Mouse (Mus musculus): Measurements from ENCODE around the gene Usf3. TPM values are rescaled to one million over a fixed set of nuclear protein-coding genes. Genes with fewer than 3 reads are reported as not detected.

Gene Usf3
- polyA plus RNA-seq, 1 experiment: 12.6 TPM

- H3K4me1 ChIP-seq (ENCODE audit: control insufficient read depth, insufficient read depth, low read length): no peaks in the 10 kb centered on the region
- no peak overlapping the region for H3K27ac ChIP-seq (ENCODE audit: insufficient read depth, low read depth, low read length)
- WGBS: 76% methylated on average over 10 of the region's 10 CpGs
- no peaks in the 10 kb centered on the region for H3K27me3 ChIP-seq (replicated peaks; ENCODE audit: control insufficient read depth, insufficient read depth, low read length)
- TF ChIP-seq CTCF (conservative IDR thresholded peaks at IDR 0.05; ENCODE audit: insufficient read depth, insufficient read length, low read depth, low read length): no peak
- no peak for TF ChIP-seq POLR2A (IDR thresholded peaks at IDR 0.05; ENCODE audit: low read depth, low read length)
- no peak overlapping the region for H3K4me3 ChIP-seq (ENCODE audit: insufficient read depth, low read depth, low read length)
- DNase-seq: no peak
- H3K36me3 ChIP-seq (ENCODE audit: control insufficient read depth, insufficient read depth, low read length): no peaks in the 10 kb centered on the region
Measured at GRCm38 (mm10) chr16:44249985-44250384, 76.9 kb downstream of the Usf3 start.

GRCm38 (mm10) chr16:44252735-44253134 is 79.7 kb downstream of the Usf3 start:
- H3K27me3 ChIP-seq (replicated peaks; ENCODE audit: control insufficient read depth, insufficient read depth, low read length): no peaks in the 10 kb centered on the region
- no peaks in the 10 kb centered on the region for H3K36me3 ChIP-seq (ENCODE audit: control insufficient read depth, insufficient read depth, low read length)
- no peak for DNase-seq
- no peaks in the 10 kb centered on the region for H3K4me1 ChIP-seq (ENCODE audit: control insufficient read depth, insufficient read depth, low read length)
- 93% methylated on average over 3 of the region's 3 CpGs for WGBS
- no peak for TF ChIP-seq POLR2A (IDR thresholded peaks at IDR 0.05; ENCODE audit: low read depth, low read length)
- no peak for TF ChIP-seq CTCF (conservative IDR thresholded peaks at IDR 0.05; ENCODE audit: insufficient read depth, insufficient read length, low read depth, low read length)
- H3K27ac ChIP-seq (ENCODE audit: insufficient read depth, low read depth, low read length): no peak overlapping the region
- H3K4me3 ChIP-seq (ENCODE audit: insufficient read depth, low read depth, low read length): no peak overlapping the region

- TF ChIP-seq CTCF (conservative IDR thresholded peaks at IDR 0.05; ENCODE audit: insufficient read depth, insufficient read length, low read depth, low read length) (no peak), POLR2A (IDR thresholded peaks at IDR 0.05; ENCODE audit: low read depth, low read length) (no peak)
- WGBS: 73% methylated on average over 7 of the region's 7 CpGs
- no peak overlapping the region for H3K27ac ChIP-seq (ENCODE audit: insufficient read depth, low read depth, low read length)
- no peaks in the 10 kb centered on the region for H3K4me1 ChIP-seq (ENCODE audit: control insufficient read depth, insufficient read depth, low read length)
- no peaks in the 10 kb centered on the region for H3K36me3 ChIP-seq (ENCODE audit: control insufficient read depth, insufficient read depth, low read length)
- no peaks in the 10 kb centered on the region for H3K27me3 ChIP-seq (replicated peaks; ENCODE audit: control insufficient read depth, insufficient read depth, low read length)
- H3K4me3 ChIP-seq (ENCODE audit: insufficient read depth, low read depth, low read length): no peak overlapping the region
- DNase-seq: no peak
Measured at GRCm38 (mm10) chr16:44253797-44254634, 81.0 kb downstream of the Usf3 start.

GRCm38 (mm10) chr16:44254698-44255097 is 81.7 kb downstream of the Usf3 start:
- H3K27ac ChIP-seq (ENCODE audit: insufficient read depth, low read depth, low read length): no peak overlapping the region
- no peak for TF ChIP-seq CTCF (conservative IDR thresholded peaks at IDR 0.05; ENCODE audit: insufficient read depth, insufficient read length, low read depth, low read length)
- TF ChIP-seq POLR2A (IDR thresholded peaks at IDR 0.05; ENCODE audit: low read depth, low read length): no peak
- no peaks in the 10 kb centered on the region for H3K4me1 ChIP-seq (ENCODE audit: control insufficient read depth, insufficient read depth, low read length)
- no peak overlapping the region for H3K4me3 ChIP-seq (ENCODE audit: insufficient read depth, low read depth, low read length)
- H3K36me3 ChIP-seq (ENCODE audit: control insufficient read depth, insufficient read depth, low read length): no peaks in the 10 kb centered on the region
- H3K27me3 ChIP-seq (replicated peaks; ENCODE audit: control insufficient read depth, insufficient read depth, low read length): no peaks in the 10 kb centered on the region; the same call in 1 of the 2 replicates
- WGBS: 82% methylated on average over 7 of the region's 7 CpGs
- no peak for DNase-seq

- DNase-seq: peak; percentile 73
- H3K36me3 ChIP-seq (ENCODE audit: control insufficient read depth, insufficient read depth, low read length): no peaks in the 10 kb centered on the region
- no peaks in the 10 kb centered on the region; the same call in 1 of the 2 replicates for H3K27me3 ChIP-seq (replicated peaks; ENCODE audit: control insufficient read depth, insufficient read depth, low read length)
- WGBS: 77% methylated on average over 3 of the region's 3 CpGs
- H3K4me3 ChIP-seq (ENCODE audit: insufficient read depth, low read depth, low read length): no peak overlapping the region
- no peaks in the 10 kb centered on the region for H3K4me1 ChIP-seq (ENCODE audit: control insufficient read depth, insufficient read depth, low read length)
- TF ChIP-seq CTCF (conservative IDR thresholded peaks at IDR 0.05; ENCODE audit: insufficient read depth, insufficient read length, low read depth, low read length) (peak; percentile 26; the same call in 1 of the 2 replicates), POLR2A (IDR thresholded peaks at IDR 0.05; ENCODE audit: low read depth, low read length) (no peak)
- no peak overlapping the region for H3K27ac ChIP-seq (ENCODE audit: insufficient read depth, low read depth, low read length)
Measured at GRCm38 (mm10) chr16:44257476-44257875, 84.4 kb downstream of the Usf3 start.

GRCm38 (mm10) chr16:44264916-44265315 is 91.9 kb downstream of the Usf3 start:
- no peak overlapping the region for H3K4me3 ChIP-seq (ENCODE audit: insufficient read depth, low read depth, low read length)
- no peaks in the 10 kb centered on the region; the same call in 1 of the 2 replicates for H3K4me1 ChIP-seq (ENCODE audit: control insufficient read depth, insufficient read depth, low read length)
- DNase-seq: peak; percentile 66

GRCm38 (mm10) chr16:44265562-44265961 is 92.5 kb downstream of the Usf3 start:
- Histone ChIP-seq H3K27me3 (replicated peaks; ENCODE audit: control insufficient read depth, insufficient read depth, low read length) (no peaks in the 10 kb centered on the region), H3K27ac (ENCODE audit: insufficient read depth, low read depth, low read length) (no peak overlapping the region), H3K4me3 (ENCODE audit: insufficient read depth, low read depth, low read length) (no peak overlapping the region), H3K4me1 (ENCODE audit: control insufficient read depth, insufficient read depth, low read length) (no peaks in the 10 kb centered on the region; the same call in 1 of the 2 replicates), H3K36me3 (ENCODE audit: control insufficient read depth, insufficient read depth, low read length) (no peaks in the 10 kb centered on the region)
- TF ChIP-seq CTCF (conservative IDR thresholded peaks at IDR 0.05; ENCODE audit: insufficient read depth, insufficient read length, low read depth, low read length) (no peak), POLR2A (IDR thresholded peaks at IDR 0.05; ENCODE audit: low read depth, low read length) (no peak)
- WGBS: 88% methylated on average over 6 of the region's 6 CpGs
- no peak for DNase-seq

More at GRCm38 (mm10) chr16:44264916-44265315, 91.9 kb downstream of the Usf3 start:
- 77% methylated on average over 2 of the region's 2 CpGs for WGBS
- H3K27me3 ChIP-seq (replicated peaks; ENCODE audit: control insufficient read depth, insufficient read depth, low read length): no peaks in the 10 kb centered on the region
- no peak for TF ChIP-seq CTCF (conservative IDR thresholded peaks at IDR 0.05; ENCODE audit: insufficient read depth, insufficient read length, low read depth, low read length)
- no peak for TF ChIP-seq POLR2A (IDR thresholded peaks at IDR 0.05; ENCODE audit: low read depth, low read length)
- no peaks in the 10 kb centered on the region for H3K36me3 ChIP-seq (ENCODE audit: control insufficient read depth, insufficient read depth, low read length)
- no peak overlapping the region for H3K27ac ChIP-seq (ENCODE audit: insufficient read depth, low read depth, low read length)

Measured in kidney, adult 2 months (tissue).